Mouse (Mus musculus) G1E (cell line): ENCODE results near the gene Olfr774.

Experiments
- CTCF ChIP-seq: IDR thresholded peaks from 2 replicates; pipeline ENCODE4 v1.5.1; 2012; ENCODE audit warnings: low read depth, low read length, inconsistent platforms, mixed read lengths
- GATA1 ChIP-seq: IDR thresholded peaks from 2 replicates; pipeline ENCODE4 v1.6.1; 2012; ENCODE audit warnings: borderline replicate concordance, low read length, inconsistent platforms, mixed read lengths

- TF ChIP-seq CTCF (no peak), GATA1 (no peak)
Measured at GRCm38 (mm10) chr10:129235904-129236303, at the start of gene Olfr774.
